Mouse (Mus musculus) skeletal muscle tissue, adult 2 months (tissue): ENCODE data around the gene Cep68.
A peak's percentile ranks its signal among the peaks of the same experiment; 100 is the strongest.

Source experiments
- DNase-seq: peaks from one replicate; pipeline ENCODE4 v3.0.0-alpha.2; 2012; ENCODE audit warnings: low read depth, low spot score

The Cep68 gene

DNA sequence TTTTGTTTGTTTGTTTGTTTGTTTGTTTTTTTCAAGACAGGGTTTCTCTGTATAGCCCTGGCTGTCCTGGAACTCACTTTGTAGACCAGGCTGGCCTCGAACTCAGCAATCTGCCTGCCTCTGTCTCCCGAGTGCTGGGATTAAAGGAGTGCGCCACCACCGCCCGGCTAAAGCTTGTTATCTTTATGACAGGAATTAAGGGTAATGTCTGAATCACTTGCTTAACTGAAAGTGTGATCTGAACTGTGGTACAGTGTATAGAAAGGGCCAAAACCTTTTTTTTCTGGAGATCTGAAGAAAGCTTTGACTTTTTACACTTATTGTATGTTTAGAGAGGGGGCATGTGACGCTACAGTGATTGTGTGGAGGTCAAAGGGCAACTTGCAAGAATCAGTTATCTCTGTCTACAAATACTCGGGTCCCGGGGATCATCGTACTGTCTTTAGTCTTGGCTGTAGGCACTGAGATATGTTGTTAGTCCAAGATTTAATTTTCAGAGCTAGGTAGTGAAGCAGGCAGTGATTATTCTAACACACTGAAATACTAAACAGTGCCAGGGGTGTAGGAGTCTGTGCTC is 44.3 kb downstream of the Cep68 start:
- DNase-seq: no peak

- DNase-seq: no peak
Observed at GRCm38 (mm10) chr11:20204321-20204720, 44.9 kb downstream of the Cep68 start.

GRCm38 (mm10) chr11:20202299-20203011 is 46.8 kb downstream of the Cep68 start:
- DNase-seq: no peak

DNA sequence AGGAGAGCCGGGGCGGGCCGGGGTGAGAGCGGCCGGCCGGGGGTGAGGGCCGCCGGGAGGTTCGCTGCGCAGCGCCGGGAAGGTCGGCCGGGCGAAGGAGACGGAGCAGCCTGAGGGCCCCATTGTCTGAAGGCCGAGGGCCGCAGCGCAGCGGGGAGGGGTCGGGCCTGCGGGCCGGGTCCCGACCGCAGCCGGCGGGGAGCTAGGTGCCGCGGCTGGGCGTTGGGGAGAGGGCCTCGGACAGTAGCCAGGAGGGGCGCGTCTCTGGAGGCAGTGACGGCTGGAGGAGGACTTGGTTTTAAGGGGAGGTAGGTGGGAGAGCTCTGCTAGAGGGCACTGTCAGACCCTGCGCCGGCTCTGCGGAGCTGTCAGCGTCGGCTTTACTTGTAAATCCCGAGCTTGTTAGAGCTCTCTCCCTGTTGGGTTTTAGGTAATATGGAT is 47.5 kb downstream of the Cep68 start:
- peak; percentile 55 for DNase-seq

DNA sequence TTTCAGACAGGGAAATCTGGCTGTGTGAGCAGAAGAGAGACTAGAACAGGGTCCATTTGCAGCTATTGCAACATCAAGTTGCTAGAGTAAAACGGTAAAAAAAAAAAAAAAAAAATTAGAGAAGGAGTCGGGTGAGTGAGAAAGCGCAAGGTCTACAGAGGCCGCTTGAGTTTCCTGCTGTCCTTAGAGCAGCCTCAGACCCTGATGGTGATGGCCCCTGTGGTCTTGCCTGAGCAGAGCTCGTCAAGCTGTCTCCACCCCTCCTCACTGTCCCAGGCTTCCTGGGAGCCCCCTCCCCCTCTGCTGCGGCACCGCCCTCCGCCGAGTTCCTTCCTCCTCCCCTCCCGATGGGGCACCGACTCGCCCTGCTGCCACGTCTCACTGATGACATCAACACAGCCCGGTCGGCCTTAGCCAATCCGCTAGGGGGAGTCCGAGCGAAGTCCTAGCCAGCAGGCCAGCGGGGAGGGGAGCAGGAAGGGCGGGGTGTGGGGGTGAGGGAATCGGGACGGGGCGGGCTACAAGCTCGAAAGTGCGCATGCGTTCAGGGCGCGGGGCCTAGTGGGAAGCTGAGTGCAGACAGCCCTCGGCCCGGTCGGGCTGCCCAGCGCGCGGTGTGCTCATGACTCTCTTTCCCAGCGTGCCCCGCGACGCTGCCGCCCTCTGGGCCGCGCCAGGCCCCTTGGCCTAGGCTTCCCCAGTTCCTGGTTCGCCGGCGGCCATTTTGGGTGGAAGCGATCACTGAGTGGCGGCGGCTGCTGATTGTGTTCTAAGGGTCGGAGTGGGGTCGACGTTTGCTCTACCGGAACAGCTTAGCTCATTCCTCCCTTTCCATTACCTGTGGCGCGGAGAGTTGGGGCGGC is 48.3 kb downstream of the Cep68 start, which contains the start of gene Rab1a:
Gene Rab1a, plus strand, starts transcription at position 720 of the 863 bp plus-strand sequence.
- DNase-seq: peak; percentile 100

- DNase-seq: no peak
Observed at GRCm38 (mm10) chr11:20193100-20193736, 56.0 kb downstream of the Cep68 start.

DNA sequence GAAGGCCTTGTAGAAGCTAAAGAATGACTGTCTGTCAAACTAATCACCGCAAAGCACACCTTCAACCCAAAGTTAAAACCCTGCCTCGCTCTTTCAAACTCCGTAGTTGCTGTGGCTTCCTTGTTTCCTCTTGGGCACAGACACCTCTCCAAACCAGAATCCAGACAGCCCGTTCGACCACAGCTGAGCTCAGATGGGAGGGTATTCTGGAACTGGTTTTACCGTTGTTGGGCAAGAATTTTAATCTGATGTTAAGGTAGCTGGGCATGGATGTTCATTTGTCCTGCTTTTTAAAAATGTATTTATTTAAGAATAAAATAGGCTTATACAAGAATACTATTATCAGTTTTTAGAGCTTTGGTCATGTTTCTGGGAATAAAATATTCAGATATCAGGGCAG is 62.0 kb downstream of the Cep68 start:
- no peak for DNase-seq
